Mouse (Mus musculus) liver, embryonic 11.5 days (tissue): ENCODE data around the gene Evc2. TPM values are rescaled to one million over a fixed set of nuclear protein-coding genes. Genes with fewer than 3 reads are reported as not detected.

Source experiments
- ATAC-seq: fragments of 200-750 bp; cut with Nextera tagmentation; replicated peaks from 2 replicates; pipeline ENCODE4 v1.8.0; 2017; ENCODE audit warnings: moderate number of reproducible peaks, mild to moderate bottlenecking, moderate TSS enrichment, moderate library complexity; ENCODE audit not compliant: low FRiP score
- DNase-seq: peaks from one replicate; pipeline ENCODE4 v3.0.0-alpha.2; 2017; ENCODE audit warnings: low spot score
- H3K27ac ChIP-seq: fragments of 300-500 bp; sonication (generic); 2 replicates; pipeline ENCODE4 v1.5.1; 2014; ENCODE audit warnings: mild to moderate bottlenecking, low read depth, low read length, control low read depth
- H3K27me3 ChIP-seq: fragments of 300-500 bp; sonication (generic); replicated peaks from 2 replicates; pipeline ENCODE4 v1.6.1; 2014; ENCODE audit warnings: low read length, mixed read lengths; ENCODE audit not compliant: control insufficient read depth, insufficient read depth
- H3K36me3 ChIP-seq: fragments of 300-500 bp; sonication (generic); 2 replicates; pipeline ENCODE4 v1.6.1; 2014; ENCODE audit warnings: mild to moderate bottlenecking, low read length, moderate library complexity, mixed read lengths; ENCODE audit not compliant: control insufficient read depth, insufficient read depth
- H3K4me1 ChIP-seq: fragments of 300-500 bp; sonication (generic); replicated peaks from 2 replicates; pipeline ENCODE4 v1.6.1; 2014; ENCODE audit warnings: low read length, mixed read lengths; ENCODE audit not compliant: control insufficient read depth, insufficient read depth
- H3K4me2 ChIP-seq: fragments of 300-500 bp; sonication (generic); 2 replicates; pipeline ENCODE4 v1.6.1; 2014; ENCODE audit warnings: mild to moderate bottlenecking, control low read depth, moderate library complexity
- H3K4me3 ChIP-seq: fragments of 300-500 bp; sonication (generic); 2 replicates; pipeline ENCODE4 v1.5.1; 2014; ENCODE audit warnings: low read depth, low read length, control low read depth
- H3K9ac ChIP-seq: fragments of 300-500 bp; sonication (generic); 2 replicates; pipeline ENCODE4 v1.6.1; 2014; ENCODE audit warnings: low read depth, low read length, control low read depth
- H3K9me3 ChIP-seq: fragments of 300-500 bp; sonication (generic); 2 replicates; pipeline ENCODE4 v1.6.1; 2016; ENCODE audit warnings: low read length, inconsistent platforms, mixed read lengths; ENCODE audit not compliant: control insufficient read depth
- WGBS: fragments of 180-500 bp; shearing (Covaris S2); extraction: QIAGEN DNeasy Blood & Tissue Kit; methylation state at CpG from one replicate; pipeline ENCODE4 v1.1.7; 2014; 5-methylcytosine and 5-hydroxymethylcytosine counted together
- polyA plus RNA-seq: library from polyadenylated mRNA; unstranded; fragments of >200 nt; fragmentation: Nextera tagmentation; extraction: Ambion mirVana; gene quantifications from 2 replicates; pipeline ENCODE4 v1.2.1, GENCODE M21; 2014

The Evc2 gene
- polyA plus RNA-seq, 1 experiment from 2014 or later = 10.7 TPM

DNA sequence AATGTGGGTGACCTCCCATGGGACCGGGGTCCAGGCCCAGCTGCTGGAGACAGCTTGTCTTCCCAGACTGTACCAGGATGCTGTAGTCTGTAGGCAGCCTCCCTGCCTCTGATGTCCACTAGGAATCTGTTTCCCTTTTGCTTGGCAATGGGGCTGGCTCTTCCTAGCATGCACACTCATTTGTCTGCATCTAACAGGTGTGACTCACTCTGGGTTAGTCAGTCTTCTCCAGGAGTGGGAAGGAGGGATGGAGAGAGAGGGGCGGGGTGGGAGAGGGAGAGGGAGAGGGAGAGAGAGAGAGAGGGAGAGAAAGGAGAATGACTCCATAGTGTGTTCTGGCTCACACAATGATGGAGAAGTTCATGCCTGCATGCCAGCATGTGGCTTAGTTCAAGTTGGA lies 13.5 kb downstream of the Evc2 start:
- Histone ChIP-seq H3K4me2 (no peak overlapping the region), H3K36me3 (peaks cover 10% of the 10 kb centered on the region), H3K4me1 (no peaks in the 10 kb centered on the region), H3K27ac (no peak overlapping the region), H3K27me3 (no peaks in the 10 kb centered on the region), H3K4me3 (no peak overlapping the region), H3K9me3 (no peaks in the 10 kb centered on the region), H3K9ac (no peak overlapping the region)
- 87% methylated on average over 2 of the region's 2 CpGs for WGBS
- ATAC-seq = no peak
- no peak for DNase-seq

DNA sequence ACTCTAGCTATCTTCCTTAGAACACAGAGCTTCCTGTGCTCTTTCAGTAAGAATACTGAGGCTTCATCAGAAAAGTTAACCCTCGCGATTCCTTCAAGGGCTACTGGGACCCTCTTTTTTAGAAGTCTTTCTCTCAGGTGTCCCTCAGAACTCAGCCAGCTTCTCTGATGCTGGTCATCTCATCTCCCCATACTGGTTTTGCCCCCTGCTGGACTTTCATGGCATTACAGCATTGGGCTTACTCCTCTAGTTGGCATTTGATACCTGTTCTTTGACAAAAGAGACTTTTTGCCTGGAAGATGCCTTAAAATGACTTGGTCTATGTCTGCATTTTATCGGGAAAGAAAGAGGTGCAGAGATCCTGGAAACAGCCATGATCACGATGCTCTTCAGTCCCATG lies 16.1 kb downstream of the Evc2 start:
- WGBS = 70% methylated on average over 4 of the region's 4 CpGs
- Histone ChIP-seq H3K4me3 (no peak overlapping the region), H3K4me1 (no peaks in the 10 kb centered on the region), H3K9ac (no peak overlapping the region), H3K27ac (no peak overlapping the region), H3K36me3 (peaks cover 10% of the 10 kb centered on the region), H3K9me3 (no peaks in the 10 kb centered on the region), H3K27me3 (no peaks in the 10 kb centered on the region), H3K4me2 (no peak overlapping the region)
- no peak for DNase-seq
- no peak for ATAC-seq

DNA sequence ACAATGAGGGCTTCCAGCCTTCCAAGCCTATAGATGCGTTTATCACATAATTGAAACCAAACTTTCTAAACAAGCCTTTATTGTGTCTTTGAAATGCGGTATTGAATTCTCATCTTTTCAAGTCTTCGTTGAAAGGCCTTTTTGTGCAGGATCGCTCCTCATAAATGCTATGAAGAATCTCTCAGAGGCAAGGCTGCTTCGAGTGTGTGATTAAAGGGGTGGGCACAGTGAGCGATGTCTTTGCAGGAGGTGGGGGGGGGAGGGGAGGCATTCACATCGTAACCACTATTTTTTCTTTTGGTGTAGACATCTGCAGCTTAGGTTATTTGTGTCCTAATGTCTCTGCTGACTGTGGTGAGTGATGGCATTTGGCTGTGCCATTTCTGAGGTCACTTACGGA lies 17.7 kb downstream of the Evc2 start:
- Histone ChIP-seq H3K4me3 (no peak overlapping the region), H3K9me3 (no peaks in the 10 kb centered on the region), H3K4me2 (no peak overlapping the region), H3K9ac (no peak overlapping the region), H3K27me3 (no peaks in the 10 kb centered on the region), H3K27ac (no peak overlapping the region), H3K4me1 (no peaks in the 10 kb centered on the region), H3K36me3 (peaks cover 6% of the 10 kb centered on the region; the same call in 1 of the 2 replicates)
- DNase-seq (no peak), ATAC-seq (no peak)
- 81% methylated on average over 8 of the region's 8 CpGs for WGBS

DNA sequence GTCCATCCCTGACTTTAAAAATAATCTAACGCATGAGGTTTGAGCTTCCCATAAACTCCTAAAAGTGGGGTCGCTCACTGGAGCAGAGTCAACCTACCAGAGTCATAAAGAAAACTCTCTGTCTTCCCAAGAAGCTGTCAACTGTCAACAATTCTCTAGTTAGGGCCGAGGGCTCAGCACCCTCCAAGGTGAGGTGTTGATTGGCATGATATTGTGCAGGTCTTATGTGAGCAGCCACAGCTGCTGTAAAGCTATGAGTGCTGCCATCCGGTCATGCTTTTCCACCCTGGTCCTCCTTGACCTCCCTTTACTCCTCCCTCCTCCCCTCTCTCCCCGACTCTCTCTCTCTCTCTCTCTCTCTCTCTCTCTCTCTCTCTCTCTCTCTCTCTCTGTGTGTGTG lies 24.3 kb downstream of the Evc2 start:
- ATAC-seq = no peak
- Histone ChIP-seq H3K36me3 (no peaks in the 10 kb centered on the region; the same call in 1 of the 2 replicates), H3K4me3 (no peak overlapping the region), H3K27me3 (no peaks in the 10 kb centered on the region), H3K9me3 (no peaks in the 10 kb centered on the region), H3K27ac (no peak overlapping the region), H3K4me1 (no peaks in the 10 kb centered on the region), H3K9ac (no peak overlapping the region), H3K4me2 (no peak overlapping the region)
- WGBS = 81% methylated on average over 5 of the region's 5 CpGs
- no peak for DNase-seq

DNA sequence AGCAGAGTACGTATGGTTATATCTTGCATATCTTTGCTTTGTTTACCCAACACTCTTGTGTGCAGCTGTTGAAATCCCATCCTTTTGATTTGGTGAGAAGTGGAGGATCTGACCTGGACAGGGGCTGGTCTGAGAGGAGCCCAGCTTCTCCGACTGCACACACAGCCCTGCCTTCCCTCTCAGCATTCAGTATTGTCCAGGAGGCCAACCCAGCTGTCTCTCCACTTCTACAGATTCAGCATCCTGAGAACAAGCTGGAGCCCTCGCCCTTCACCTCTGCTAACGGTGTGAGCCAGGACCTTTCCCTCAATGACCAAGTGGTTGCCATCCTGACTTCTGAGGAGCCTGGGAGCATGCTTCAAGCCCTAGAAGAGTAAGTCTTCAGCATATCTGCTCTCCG lies 25.0 kb downstream of the Evc2 start:
- Histone ChIP-seq H3K36me3 (no peaks in the 10 kb centered on the region; the same call in 1 of the 2 replicates), H3K4me2 (no peak overlapping the region), H3K4me1 (no peaks in the 10 kb centered on the region)

DNA sequence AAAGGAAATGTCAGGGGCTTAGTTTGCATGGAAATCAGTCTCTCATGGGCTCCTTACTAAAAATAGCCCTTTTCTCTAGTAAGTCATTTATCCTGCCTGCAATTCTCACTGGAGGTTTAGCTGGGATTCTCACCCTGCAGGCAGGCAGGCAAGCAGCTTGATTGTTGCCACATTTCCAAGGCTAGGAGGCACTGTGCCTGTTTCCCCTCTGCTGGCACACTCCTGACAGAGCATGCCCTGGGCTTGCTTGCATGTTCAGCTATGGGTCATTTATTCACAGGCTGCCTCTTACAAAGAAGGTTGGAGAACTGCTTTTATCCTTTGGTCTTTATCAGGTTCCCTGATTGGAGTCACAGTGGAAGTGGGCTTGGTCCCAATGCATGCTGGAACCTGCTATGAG lies 27.5 kb downstream of the Evc2 start:
- Histone ChIP-seq H3K4me3 (no peak overlapping the region), H3K27me3 (no peaks in the 10 kb centered on the region), H3K9me3 (no peaks in the 10 kb centered on the region), H3K27ac (no peak overlapping the region), H3K9ac (no peak overlapping the region), H3K4me1 (no peaks in the 10 kb centered on the region), H3K36me3 (peaks cover 3% of the 10 kb centered on the region; the same call in 1 of the 2 replicates), H3K4me2 (no peak overlapping the region)
- ATAC-seq = no peak
- no peak for DNase-seq

More for the DNA sequence above, 25.0 kb downstream of the Evc2 start:
- ATAC-seq (no peak), DNase-seq (no peak)
- Histone ChIP-seq H3K27me3 (no peaks in the 10 kb centered on the region), H3K27ac (no peak overlapping the region), H3K9ac (no peak overlapping the region), H3K4me3 (no peak overlapping the region), H3K9me3 (no peaks in the 10 kb centered on the region)
- 86% methylated on average over 5 of the region's 5 CpGs for WGBS

DNA sequence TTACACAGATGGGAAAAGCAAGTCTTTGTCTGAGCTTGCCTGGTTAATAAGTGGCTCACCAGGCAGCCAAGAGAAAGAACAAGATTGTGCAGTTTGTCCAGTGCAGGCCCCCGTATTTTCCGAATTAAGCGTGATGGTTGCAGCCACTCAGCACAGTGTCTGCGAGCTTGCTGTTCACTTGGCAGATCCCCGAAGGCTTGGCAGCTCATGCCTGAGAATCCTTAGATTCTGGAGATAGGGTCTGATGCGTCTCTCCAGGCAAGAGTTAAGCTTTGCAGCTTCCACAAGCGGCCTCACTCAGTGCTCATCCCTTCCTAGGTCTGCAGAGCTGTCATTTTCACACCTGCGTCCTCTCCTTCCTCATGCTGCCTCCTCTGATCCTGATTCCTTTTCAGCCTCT lies 30.5 kb downstream of the Evc2 start:
- DNase-seq (no peak), ATAC-seq (no peak)
- H3K4me2 ChIP-seq = no peak overlapping the region
- H3K27me3 ChIP-seq = no peaks in the 10 kb centered on the region
- H3K27ac ChIP-seq = no peak overlapping the region
- H3K4me3 ChIP-seq = no peak overlapping the region
- peaks cover 7% of the 10 kb centered on the region; the same call in 1 of the 2 replicates for H3K36me3 ChIP-seq
- no peak overlapping the region for H3K9ac ChIP-seq
- 83% methylated on average over 8 of the region's 8 CpGs for WGBS
- no peaks in the 10 kb centered on the region for H3K9me3 ChIP-seq
- no peaks in the 10 kb centered on the region for H3K4me1 ChIP-seq

DNA sequence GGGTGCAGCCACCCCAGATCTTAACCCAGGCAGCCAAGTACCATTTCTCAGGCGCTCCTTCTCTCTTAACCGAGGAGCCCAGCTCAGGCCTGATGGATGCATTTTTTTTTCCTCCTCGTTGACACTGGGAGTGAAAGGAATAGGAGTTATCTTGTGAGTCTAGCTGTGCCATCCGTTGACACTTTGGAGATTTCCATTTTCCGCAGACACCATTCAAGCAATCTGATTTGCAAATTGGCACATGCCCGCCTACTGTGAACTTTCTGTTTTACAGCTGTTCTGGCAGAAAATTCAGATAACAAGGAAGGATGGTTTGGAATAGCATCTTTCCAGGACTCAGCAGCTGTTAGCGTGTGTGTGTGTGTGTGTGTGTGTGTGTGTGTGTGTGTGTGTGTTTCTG lies 39.1 kb downstream of the Evc2 start:
- Histone ChIP-seq H3K4me1 (no peaks in the 10 kb centered on the region), H3K9ac (no peak overlapping the region), H3K36me3 (peaks cover 8% of the 10 kb centered on the region; the same call in 1 of the 2 replicates), H3K9me3 (no peaks in the 10 kb centered on the region), H3K27ac (no peak overlapping the region), H3K4me3 (no peak overlapping the region), H3K27me3 (no peaks in the 10 kb centered on the region), H3K4me2 (no peak overlapping the region)
- ATAC-seq = no peak
- no peak for DNase-seq
- 81% methylated on average over 7 of the region's 7 CpGs for WGBS

DNA sequence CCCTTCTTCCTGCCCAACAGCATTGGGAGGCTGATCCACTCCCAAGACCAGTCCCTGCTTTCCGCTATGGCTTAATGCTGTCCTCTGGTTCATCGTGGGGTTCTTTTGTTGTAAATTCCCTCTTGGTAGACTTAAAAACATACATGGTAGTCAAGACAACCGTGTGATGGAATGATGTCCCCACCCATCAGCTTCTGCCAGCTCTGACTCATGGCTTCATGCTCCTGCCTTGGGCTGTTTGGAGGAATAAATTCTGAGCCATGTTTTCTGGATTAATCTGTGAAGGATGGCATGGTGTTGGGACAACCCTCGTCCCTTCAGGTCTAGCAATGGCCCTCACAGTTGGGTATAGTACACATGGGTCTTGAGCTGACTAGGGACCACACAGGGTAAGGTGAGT lies 42.3 kb downstream of the Evc2 start:
- Histone ChIP-seq H3K4me1 (no peaks in the 10 kb centered on the region), H3K9me3 (no peaks in the 10 kb centered on the region), H3K9ac (no peak overlapping the region), H3K27ac (no peak overlapping the region), H3K4me2 (no peak overlapping the region), H3K4me3 (no peak overlapping the region), H3K36me3 (peaks cover 8% of the 10 kb centered on the region; the same call in 1 of the 2 replicates), H3K27me3 (no peaks in the 10 kb centered on the region)
- DNase-seq (no peak), ATAC-seq (no peak)
- 90% methylated on average over 4 of the region's 4 CpGs for WGBS
